Mouse (Mus musculus): ENCODE measurements around the gene Tulp1.

The Tulp1 gene

DNA sequence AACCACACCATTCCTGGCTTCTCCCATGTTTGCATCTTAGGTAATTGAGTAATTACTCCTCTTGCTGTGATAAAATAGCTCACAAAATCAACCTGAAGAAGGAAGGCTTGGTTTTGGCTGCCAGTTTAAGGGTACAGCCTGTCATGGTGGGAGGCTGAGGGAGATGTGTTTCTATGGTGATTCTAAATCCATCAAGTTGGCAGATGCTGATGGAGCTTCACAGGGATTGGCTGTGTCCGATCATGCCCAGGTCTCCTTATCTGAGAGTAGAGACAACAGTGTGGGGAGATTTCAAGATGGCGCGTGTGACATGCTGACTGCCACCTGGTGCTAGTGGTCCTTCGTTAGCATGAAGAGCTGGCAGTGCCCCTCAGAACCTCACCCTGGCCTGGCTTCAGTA, 43.3 kb downstream of the Tulp1 start:
- in situ Hi-C loops (cut with MboI; ENCODE audit: unreplicated experiment in 2 of 2): no loop called here

DNA sequence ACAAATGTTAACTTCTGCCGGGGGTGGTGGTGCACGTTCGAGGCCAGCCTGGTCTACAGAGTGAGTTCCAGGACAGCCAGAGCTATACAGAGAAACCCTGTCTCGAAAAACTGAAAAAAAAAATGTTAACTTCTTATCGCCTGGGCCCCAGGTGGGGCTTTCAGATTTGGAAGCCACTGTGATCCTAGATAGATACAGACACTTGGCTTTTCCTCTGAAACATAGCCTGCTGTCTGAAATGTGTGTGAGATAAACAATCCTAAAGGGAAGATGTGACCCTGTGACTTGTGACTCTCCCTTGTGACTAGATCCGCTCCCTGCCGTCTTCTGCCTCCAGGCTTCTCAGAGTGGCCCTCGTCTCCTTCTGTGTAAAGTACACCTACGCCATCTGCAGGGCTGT, 47.3 kb downstream of the Tulp1 start:
- in situ Hi-C loops (cut with MboI; ENCODE audit: unreplicated experiment in 2 of 2): no loop called here

DNA sequence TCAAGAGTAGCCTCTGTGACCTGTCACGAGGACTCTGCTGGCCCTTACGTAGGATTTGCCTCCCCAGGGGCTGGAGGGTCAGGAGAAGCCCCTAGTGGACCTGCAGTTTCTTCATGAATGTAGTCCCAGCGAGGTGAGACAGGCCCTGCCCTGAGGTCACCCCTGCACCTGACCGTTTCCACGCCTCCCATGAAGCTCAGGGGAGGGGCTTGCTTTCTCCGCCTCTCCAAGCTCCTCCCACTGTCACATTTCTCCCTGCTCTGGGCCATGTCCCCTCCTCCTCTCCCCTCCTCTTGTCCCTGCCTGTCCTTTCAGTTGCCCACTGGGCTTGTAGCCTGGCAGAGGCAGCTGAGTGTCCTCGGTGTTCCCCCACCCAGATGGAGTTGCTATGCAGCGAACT, 47.9 kb downstream of the Tulp1 start:
- in situ Hi-C loops (cut with MboI; ENCODE audit: unreplicated experiment in 2 of 2): no loop called here

DNA sequence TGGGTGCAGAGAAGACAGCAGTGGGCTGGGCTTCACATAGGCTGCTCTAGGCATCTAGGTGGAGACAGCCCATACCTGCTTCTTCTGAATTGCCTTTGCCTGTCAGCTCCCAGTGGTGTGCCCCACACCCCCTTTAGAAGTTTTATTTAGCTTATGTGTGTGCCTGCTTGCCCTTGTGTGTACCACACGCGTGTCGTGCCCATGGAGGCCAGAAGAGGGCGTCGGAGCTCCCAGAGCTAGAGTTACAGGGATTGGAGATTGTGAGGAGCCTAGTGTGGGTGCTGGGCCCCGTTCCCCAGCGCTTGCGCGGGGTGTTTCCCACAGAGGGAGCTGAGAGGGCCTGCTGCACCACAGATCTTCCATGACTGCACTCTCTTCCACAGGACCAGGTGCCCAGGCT, 48.5 kb downstream of the Tulp1 start:
- in situ Hi-C loops (cut with MboI; ENCODE audit: unreplicated experiment in 2 of 2): no loop called here

DNA sequence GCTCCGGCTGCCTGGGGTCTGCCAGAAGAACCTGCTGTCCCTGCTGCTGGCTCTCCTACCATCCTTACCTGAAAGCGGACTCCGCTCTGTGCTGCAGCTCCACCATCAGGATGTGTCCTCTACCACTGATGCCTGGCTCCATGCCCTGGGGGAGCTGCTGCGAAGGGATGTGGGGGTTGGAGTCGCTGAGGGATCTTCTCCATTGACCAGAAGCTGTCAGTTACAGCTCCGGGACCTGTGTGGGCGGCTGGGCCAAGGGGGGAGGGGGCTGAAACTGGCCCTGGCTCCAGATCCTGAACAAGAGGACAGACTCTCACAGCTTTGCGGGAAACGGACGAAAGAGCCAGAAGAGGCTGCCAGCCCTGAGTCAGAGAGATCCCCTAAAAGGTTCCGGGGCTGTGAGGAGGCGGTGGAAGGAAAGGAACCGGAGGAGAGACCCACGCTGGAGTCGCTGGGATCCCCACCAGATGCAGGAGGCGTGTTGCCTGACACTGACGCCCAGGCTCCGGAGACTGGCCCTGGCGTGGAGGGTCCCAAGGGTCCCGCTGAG, 49.3 kb downstream of the Tulp1 start:
- in situ Hi-C loops (cut with MboI; ENCODE audit: unreplicated experiment in 2 of 2): no loop called here

DNA sequence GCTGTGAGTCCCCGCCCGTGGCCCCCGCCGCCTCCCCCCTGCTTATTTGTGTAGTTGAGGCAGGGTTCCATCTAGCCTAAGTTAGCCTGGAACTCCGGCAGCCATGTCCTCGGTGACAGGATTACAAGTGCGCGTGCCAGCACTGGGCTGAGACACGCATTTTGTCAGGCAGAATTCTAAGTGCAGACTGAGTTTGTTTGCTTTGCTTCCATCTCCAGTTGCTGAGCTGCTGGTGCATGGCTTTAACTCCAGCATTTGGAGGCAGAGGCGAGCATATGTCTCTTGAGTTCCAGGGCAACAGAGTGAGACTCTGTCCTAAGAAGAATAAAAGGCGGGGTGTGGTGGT, 51.2 kb downstream of the Tulp1 start:
- in situ Hi-C loops (cut with MboI; ENCODE audit: unreplicated experiment in 2 of 2): no loop called here

DNA sequence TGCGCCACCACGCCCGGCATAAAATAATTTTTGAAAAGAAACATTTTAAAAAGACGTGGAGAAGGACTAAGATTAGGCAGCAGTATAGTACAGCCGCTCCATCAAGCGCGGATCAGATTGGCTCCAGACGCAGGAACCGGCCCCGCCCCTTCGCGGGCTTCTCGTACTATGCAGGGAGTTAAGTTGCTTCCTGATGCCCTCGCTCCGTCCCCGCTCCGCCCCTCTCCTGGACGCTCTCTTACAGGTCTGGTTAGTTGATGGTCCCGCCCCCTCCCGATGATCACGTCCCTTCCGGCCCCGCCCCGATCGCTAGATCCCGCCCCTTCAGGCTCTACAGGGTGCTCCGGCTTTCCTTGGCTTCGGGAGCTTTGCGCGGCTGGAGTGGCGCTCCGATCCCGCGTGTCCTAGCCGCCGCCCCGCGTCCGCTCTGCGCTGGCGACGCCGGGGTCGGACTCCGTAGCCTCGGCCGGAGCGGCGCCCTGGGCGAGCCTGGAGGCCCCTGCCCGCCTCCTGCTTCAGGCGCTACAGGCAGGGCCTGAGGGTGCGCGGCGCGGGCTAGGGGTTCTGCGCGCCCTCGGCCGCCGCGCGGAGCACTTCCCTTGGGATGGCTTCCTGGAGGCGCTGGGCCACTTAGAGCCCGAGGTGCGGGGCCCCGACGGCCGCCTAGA, 51.7 kb downstream of the Tulp1 start, which contains the start of gene Fance:
Gene Fance, plus strand, starts transcription at position 308 of the 668 bp plus-strand sequence.
- in situ Hi-C loops (cut with MboI; ENCODE audit: unreplicated experiment in 2 of 2): no loop called here

DNA sequence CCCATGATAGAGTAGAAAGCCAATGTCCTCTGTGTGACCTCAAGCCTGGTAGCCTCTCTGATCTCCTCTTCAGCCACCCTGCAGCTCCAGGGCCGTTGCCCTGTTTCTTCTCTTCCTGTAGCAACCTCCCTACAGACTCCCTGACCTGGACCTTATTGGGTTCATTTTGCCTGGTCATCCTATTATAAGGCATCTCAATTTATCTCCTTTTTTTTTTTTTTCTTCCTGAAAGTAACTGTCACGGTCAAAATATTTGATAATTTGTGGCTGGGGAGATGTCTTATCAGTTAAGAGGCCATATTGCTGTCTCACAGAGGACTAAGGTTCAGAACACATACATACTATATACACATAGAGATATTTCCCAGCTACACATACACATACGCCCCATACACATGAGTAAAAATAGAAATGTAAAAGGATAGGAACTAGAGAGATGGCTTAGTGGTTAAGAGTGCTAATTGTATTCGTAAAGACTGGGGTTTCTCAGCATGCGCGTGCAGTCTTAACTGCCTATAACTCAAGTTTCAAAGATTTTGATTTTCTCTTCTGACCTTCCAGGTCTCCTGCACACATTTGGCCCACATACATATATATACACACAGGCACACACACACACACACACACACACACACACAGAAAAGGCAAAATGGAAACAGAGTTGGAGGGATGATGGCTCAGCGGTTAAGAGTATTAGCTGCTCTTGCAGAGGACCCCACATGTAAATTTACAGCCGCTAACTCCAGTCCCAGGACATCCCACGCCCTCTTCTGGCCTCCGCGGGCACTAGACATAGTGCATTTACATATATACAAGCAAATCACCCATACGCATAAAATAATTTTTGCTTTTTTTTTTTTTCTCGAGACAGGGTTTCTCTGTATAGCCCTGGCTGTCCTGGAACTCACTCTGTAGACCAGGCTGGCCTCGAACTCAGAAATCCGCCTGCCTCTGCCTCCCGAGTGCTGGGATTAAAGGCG, 52.5 kb downstream of the Tulp1 start:
- in situ Hi-C loops (cut with MboI; ENCODE audit: unreplicated experiment in 2 of 2): no loop called here

DNA sequence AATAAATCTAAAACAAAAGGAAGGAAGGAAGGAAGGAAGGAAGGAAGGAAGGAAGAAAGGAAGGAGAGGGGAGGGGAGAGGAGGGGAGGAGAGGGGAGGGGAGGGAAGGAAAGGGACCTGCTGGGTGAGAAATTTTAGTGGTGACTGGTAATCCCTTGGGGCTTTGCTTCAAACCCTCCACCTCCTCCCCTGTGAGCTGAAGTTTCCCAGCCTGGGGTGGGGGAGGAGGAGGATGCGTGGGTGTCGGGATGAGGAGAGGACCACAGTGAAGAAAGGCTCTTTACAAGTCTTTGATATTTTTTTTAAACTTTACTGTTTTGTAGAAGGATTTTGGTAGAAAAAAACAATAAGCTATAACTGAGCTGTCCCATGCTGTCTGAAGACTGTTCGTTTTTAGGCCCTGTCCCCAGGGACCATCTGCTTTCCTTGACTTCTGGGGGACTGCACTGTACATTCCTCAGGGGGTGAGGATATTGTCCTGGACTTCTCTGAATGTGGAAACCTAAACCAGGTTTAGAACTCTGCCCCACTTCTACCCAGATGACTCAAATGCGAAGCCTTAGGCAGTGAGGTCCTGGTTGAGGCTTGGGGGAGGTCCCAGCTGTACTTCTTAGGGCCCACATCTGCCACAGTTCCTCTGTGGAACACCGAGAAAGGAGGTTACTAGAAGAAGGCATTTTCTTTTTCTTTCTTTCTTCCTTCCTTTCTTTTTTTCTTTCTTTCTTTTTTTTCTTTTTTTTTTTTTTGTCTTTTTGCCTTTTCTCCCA, 53.5 kb downstream of the Tulp1 start:
- in situ Hi-C loops (cut with MboI; ENCODE audit: unreplicated experiment in 2 of 2): no loop called here

DNA sequence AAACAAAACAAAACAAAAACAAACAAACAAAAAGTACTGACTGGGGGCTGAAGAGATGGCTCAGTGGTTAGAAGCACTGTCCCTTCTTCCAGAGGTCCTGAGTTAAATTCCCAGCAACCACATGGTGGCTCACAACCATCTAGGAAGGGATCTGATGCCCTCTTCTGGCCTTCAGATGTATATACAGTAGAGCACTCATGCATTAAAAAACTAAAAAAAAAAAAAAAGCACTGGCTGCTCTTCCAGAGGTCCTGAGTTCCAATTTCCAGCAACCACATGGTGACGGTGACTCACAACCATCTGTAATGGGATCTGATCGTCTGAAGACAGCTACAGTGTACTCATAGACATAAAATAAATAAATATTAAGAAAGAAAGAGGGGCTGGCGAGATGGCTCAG, 54.2 kb downstream of the Tulp1 start:
- in situ Hi-C loops (cut with MboI; ENCODE audit: unreplicated experiment in 2 of 2): no loop called here

DNA sequence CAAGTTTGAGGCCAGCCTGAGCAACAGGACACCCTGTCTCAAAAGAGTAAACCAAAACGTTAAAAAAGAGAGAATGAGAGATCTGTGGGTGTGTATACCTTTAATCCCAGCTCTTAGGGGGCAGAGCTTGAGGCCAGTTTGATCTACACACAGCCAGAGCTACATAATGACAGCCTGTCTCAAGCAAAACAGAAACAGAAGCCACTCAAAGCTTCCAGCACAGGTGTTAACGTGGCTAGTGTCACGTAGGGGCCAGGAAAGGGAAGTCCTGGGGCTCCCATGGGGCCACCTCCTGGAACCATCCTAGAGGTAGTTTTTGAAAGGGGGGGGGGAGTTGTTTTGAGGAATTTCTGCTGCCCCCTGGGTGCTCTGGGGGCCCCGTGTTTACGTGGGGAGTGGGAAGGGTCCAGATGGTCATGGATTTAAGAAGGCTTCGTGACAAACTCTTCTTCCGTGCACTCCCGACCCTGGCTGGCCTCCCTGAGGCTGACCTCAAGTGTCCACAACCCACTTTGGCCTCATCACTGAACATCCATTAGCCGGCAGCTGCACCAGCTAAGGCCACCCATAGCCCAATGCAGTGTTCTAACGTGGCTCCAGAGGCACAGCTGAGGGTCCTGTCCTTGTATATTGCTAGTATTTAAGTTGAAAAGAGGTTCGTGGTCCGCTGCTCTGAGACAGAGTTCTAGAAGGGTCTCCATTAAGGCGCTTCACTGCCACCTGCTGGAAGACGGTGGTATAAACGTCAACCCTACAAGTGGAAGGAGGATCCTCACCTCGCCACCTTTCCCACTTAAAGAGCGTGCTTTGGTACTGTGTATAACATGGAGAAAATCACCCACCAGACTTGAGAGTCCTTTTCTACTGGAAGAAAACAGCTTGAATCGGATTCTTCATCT, 56.5 kb downstream of the Tulp1 start:
- in situ Hi-C loops (cut with MboI; ENCODE audit: unreplicated experiment in 2 of 2): loop anchor here (5.0 to 10.0 kb wide), 4 partner anchors 74 to 224 kb away; partner anchors contain the start of genes Def6 (in 2 of the 2), Ppard (in 2 of the 2) and Tcp11 (in 1 of the 2)

DNA sequence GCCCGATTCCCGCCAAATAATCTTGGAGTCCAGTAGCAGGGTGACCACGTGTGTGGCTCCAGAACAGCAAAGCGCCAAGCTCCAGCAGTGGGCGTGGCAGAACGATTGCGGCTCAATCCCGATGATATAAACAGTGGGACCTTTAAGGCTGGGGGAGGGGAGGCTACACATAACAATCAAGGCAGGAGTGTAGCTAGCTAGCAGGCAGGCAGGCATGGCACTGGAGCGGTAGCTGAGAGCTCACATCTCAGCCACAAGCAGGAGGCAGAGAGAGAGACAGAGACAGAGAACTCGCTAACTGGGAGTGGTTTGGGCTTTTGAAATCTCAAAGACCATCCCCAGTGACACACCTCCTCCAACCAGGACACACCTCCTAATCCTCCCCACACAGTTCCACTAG, 59.9 kb downstream of the Tulp1 start:
- in situ Hi-C loops (cut with MboI; ENCODE audit: unreplicated experiment in 2 of 2): loop anchor here (5.0 to 10.0 kb wide), 4 partner anchors 70 to 220 kb away; partner anchors contain the start of genes Def6 (in 2 of the 2), Ppard (in 2 of the 2) and Tcp11 (in 1 of the 2)

Data from v-Abl transformed pro-B cells (cell line).